Mouse (Mus musculus) monocyte, adult 5-6 weeks (primary cell): ENCODE data around the gene Ramp1. TPM values are rescaled to one million over a fixed set of nuclear protein-coding genes. Genes with fewer than 3 reads are reported as not detected.
A peak's percentile ranks its signal among the peaks of the same experiment; 100 is the strongest.

ENCODE experiments used
- ATAC-seq: fragments of 153-309, 156-312 bp; replicated peaks from 2 replicates; pipeline ENCODE4 v1.8.0; 2017; ENCODE audit warnings: mild to moderate bottlenecking; ENCODE audit not compliant: low TSS enrichment, insufficient number of reproducible peaks, severe bottlenecking, poor library complexity, low FRiP score
- total RNA-seq: library from RNA; stranded (forward); fragments of 200-1000, 200-491, 200-594 nt; gene quantifications from 3 replicates; pipeline ENCODE4 v1.2.3, GENCODE M21; 2017

Ramp1 gene
- total RNA-seq, 1 experiment from 2014 or later: 28.1 TPM

GRCm38 (mm10) chr1:91192184-91192583 is 12.6 kb downstream of the Ramp1 start:
- ATAC-seq: no peak

- ATAC-seq: no peak
Observed at GRCm38 (mm10) chr1:91193242-91193641, 13.6 kb downstream of the Ramp1 start.

- no peak for ATAC-seq
Observed at GRCm38 (mm10) chr1:91193680-91194079, 14.1 kb downstream of the Ramp1 start.

- ATAC-seq: no peak
Observed at GRCm38 (mm10) chr1:91199793-91200192, 20.2 kb downstream of the Ramp1 start.

- ATAC-seq: no peak
Observed at GRCm38 (mm10) chr1:91201122-91201521, 21.5 kb downstream of the Ramp1 start.

GRCm38 (mm10) chr1:91204221-91204765 is 24.7 kb downstream of the Ramp1 start:
- ATAC-seq: no peak

- no peak for ATAC-seq
Observed at GRCm38 (mm10) chr1:91205651-91206050, 26.0 kb downstream of the Ramp1 start.

GRCm38 (mm10) chr1:91206336-91206735 is 26.7 kb downstream of the Ramp1 start:
- no peak for ATAC-seq

GRCm38 (mm10) chr1:91206873-91207272 is 27.3 kb downstream of the Ramp1 start:
- no peak for ATAC-seq

GRCm38 (mm10) chr1:91207334-91208074 is 27.9 kb downstream of the Ramp1 start:
- ATAC-seq: peak; percentile 64

GRCm38 (mm10) chr1:91209343-91209742 is 29.7 kb downstream of the Ramp1 start:
- ATAC-seq: no peak

GRCm38 (mm10) chr1:91209785-91210184 is 30.2 kb downstream of the Ramp1 start:
- ATAC-seq: no peak

- ATAC-seq: peak; percentile 48
Observed at GRCm38 (mm10) chr1:91211099-91211498, 31.5 kb downstream of the Ramp1 start.

- no peak for ATAC-seq
Observed at GRCm38 (mm10) chr1:91211591-91212008, 32.0 kb downstream of the Ramp1 start.

GRCm38 (mm10) chr1:91215264-91215663 is 35.6 kb downstream of the Ramp1 start:
- ATAC-seq: no peak

- no peak for ATAC-seq
Observed at GRCm38 (mm10) chr1:91215981-91216380, 36.4 kb downstream of the Ramp1 start.

- ATAC-seq: peak; percentile 91
Observed at GRCm38 (mm10) chr1:91216504-91217267, 37.1 kb downstream of the Ramp1 start.

GRCm38 (mm10) chr1:91219641-91220321 is 40.2 kb downstream of the Ramp1 start:
- ATAC-seq: no peak

GRCm38 (mm10) chr1:91220322-91220672 is 40.7 kb downstream of the Ramp1 start:
- no peak for ATAC-seq
